Mouse (Mus musculus): ENCODE results near the gene Dlg2. TPM values are rescaled to one million over a fixed set of nuclear protein-coding genes. Genes with fewer than 3 reads are reported as not detected.

Gene Dlg2
- polyA plus RNA-seq, 1 experiment, result 1.7 TPM

GRCm38 (mm10) chr7:92463080-92463877 is 1986.8 kb downstream of the Dlg2 start:
- Histone ChIP-seq H3K4me3 (ENCODE audit: extremely low read depth, insufficient read depth, insufficient read length) (no peak overlapping the region), H3K27ac (ENCODE audit: insufficient read depth, low read length) (no peak overlapping the region), H3K27me3 (ENCODE audit: control insufficient read depth, insufficient read depth, low read length) (no peaks in the 10 kb centered on the region), H3K4me1 (ENCODE audit: control insufficient read depth, insufficient read depth, insufficient read length) (no peaks in the 10 kb centered on the region), H3K36me3 (ENCODE audit: control insufficient read depth, insufficient read depth, low read length) (no peaks in the 10 kb centered on the region)
- 12% methylated on average over 2 of the region's 2 CpGs for WGBS
- TF ChIP-seq CTCF (IDR thresholded peaks at IDR 0.05; ENCODE audit: extremely low read depth, insufficient read depth, insufficient read length, insufficient replicate concordance) (no peak), POLR2A (IDR thresholded peaks at IDR 0.05; ENCODE audit: low read depth, low read length) (no peak)
- no peak for DNase-seq (ENCODE audit: low read depth in 1 of 2, low spot score in 2 of 2)

GRCm38 (mm10) chr7:92464290-92464689 is 1987.8 kb downstream of the Dlg2 start:
- H3K4me3 ChIP-seq (ENCODE audit: extremely low read depth, insufficient read depth, insufficient read length), result no peak overlapping the region
- H3K4me1 ChIP-seq (ENCODE audit: control insufficient read depth, insufficient read depth, insufficient read length), result no peaks in the 10 kb centered on the region
- no peak overlapping the region for H3K27ac ChIP-seq (ENCODE audit: insufficient read depth, low read length)

GRCm38 (mm10) chr7:92479143-92479542 is 2002.7 kb downstream of the Dlg2 start:
- no peak overlapping the region for H3K27ac ChIP-seq (ENCODE audit: insufficient read depth, low read length)
- WGBS, result 71% methylated on average over 1 of the region's 1 CpGs
- H3K4me3 ChIP-seq (ENCODE audit: extremely low read depth, insufficient read depth, insufficient read length), result no peak overlapping the region
- TF ChIP-seq CTCF (IDR thresholded peaks at IDR 0.05; ENCODE audit: extremely low read depth, insufficient read depth, insufficient read length, insufficient replicate concordance) (no peak), POLR2A (IDR thresholded peaks at IDR 0.05; ENCODE audit: low read depth, low read length) (no peak)
- no peaks in the 10 kb centered on the region for H3K4me1 ChIP-seq (ENCODE audit: control insufficient read depth, insufficient read depth, insufficient read length)
- no peaks in the 10 kb centered on the region for H3K36me3 ChIP-seq (ENCODE audit: control insufficient read depth, insufficient read depth, low read length)
- DNase-seq (ENCODE audit: low read depth in 1 of 2, low spot score in 2 of 2), result no peak
- no peaks in the 10 kb centered on the region for H3K27me3 ChIP-seq (ENCODE audit: control insufficient read depth, insufficient read depth, low read length)

More at GRCm38 (mm10) chr7:92464290-92464689, 1987.8 kb downstream of the Dlg2 start:
- DNase-seq (ENCODE audit: low read depth in 1 of 2, low spot score in 2 of 2), result no peak
- Histone ChIP-seq H3K36me3 (ENCODE audit: control insufficient read depth, insufficient read depth, low read length) (no peaks in the 10 kb centered on the region), H3K27me3 (ENCODE audit: control insufficient read depth, insufficient read depth, low read length) (no peaks in the 10 kb centered on the region)
- TF ChIP-seq POLR2A (IDR thresholded peaks at IDR 0.05; ENCODE audit: low read depth, low read length), result no peak
- TF ChIP-seq CTCF (IDR thresholded peaks at IDR 0.05; ENCODE audit: extremely low read depth, insufficient read depth, insufficient read length, insufficient replicate concordance), result no peak
- WGBS, result 58% methylated on average over 2 of the region's 2 CpGs

GRCm38 (mm10) chr7:92479748-92480147 is 2003.3 kb downstream of the Dlg2 start:
- Histone ChIP-seq H3K4me1 (ENCODE audit: control insufficient read depth, insufficient read depth, insufficient read length) (no peaks in the 10 kb centered on the region), H3K27me3 (ENCODE audit: control insufficient read depth, insufficient read depth, low read length) (no peaks in the 10 kb centered on the region), H3K4me3 (ENCODE audit: extremely low read depth, insufficient read depth, insufficient read length) (no peak overlapping the region), H3K36me3 (ENCODE audit: control insufficient read depth, insufficient read depth, low read length) (no peaks in the 10 kb centered on the region), H3K27ac (ENCODE audit: insufficient read depth, low read length) (no peak overlapping the region)
- 82% methylated on average over 2 of the region's 2 CpGs for WGBS
- TF ChIP-seq POLR2A (IDR thresholded peaks at IDR 0.05; ENCODE audit: low read depth, low read length) (no peak), CTCF (IDR thresholded peaks at IDR 0.05; ENCODE audit: extremely low read depth, insufficient read depth, insufficient read length, insufficient replicate concordance) (no peak)
- no peak for DNase-seq (ENCODE audit: low read depth in 1 of 2, low spot score in 2 of 2)

GRCm38 (mm10) chr7:92483346-92483745 is 2006.9 kb downstream of the Dlg2 start:
- DNase-seq (ENCODE audit: low read depth in 1 of 2, low spot score in 2 of 2), result no peak
- WGBS, result 81% methylated on average over 3 of the region's 3 CpGs
- H3K36me3 ChIP-seq (ENCODE audit: control insufficient read depth, insufficient read depth, low read length), result no peaks in the 10 kb centered on the region
- no peak for TF ChIP-seq POLR2A (IDR thresholded peaks at IDR 0.05; ENCODE audit: low read depth, low read length)
- no peak for TF ChIP-seq CTCF (IDR thresholded peaks at IDR 0.05; ENCODE audit: extremely low read depth, insufficient read depth, insufficient read length, insufficient replicate concordance)
- no peaks in the 10 kb centered on the region for H3K4me1 ChIP-seq (ENCODE audit: control insufficient read depth, insufficient read depth, insufficient read length)
- no peaks in the 10 kb centered on the region for H3K27me3 ChIP-seq (ENCODE audit: control insufficient read depth, insufficient read depth, low read length)
- H3K27ac ChIP-seq (ENCODE audit: insufficient read depth, low read length), result no peak overlapping the region
- H3K4me3 ChIP-seq (ENCODE audit: extremely low read depth, insufficient read depth, insufficient read length), result no peak overlapping the region

GRCm38 (mm10) chr7:92485881-92486710 is 2009.6 kb downstream of the Dlg2 start:
- WGBS, result 74% methylated on average over 3 of the region's 3 CpGs
- H3K36me3 ChIP-seq (ENCODE audit: control insufficient read depth, insufficient read depth, low read length), result no peaks in the 10 kb centered on the region
- H3K27me3 ChIP-seq (ENCODE audit: control insufficient read depth, insufficient read depth, low read length), result no peaks in the 10 kb centered on the region
- no peak for TF ChIP-seq CTCF (IDR thresholded peaks at IDR 0.05; ENCODE audit: extremely low read depth, insufficient read depth, insufficient read length, insufficient replicate concordance)
- TF ChIP-seq POLR2A (IDR thresholded peaks at IDR 0.05; ENCODE audit: low read depth, low read length), result no peak
- no peak overlapping the region for H3K4me3 ChIP-seq (ENCODE audit: extremely low read depth, insufficient read depth, insufficient read length)
- H3K4me1 ChIP-seq (ENCODE audit: control insufficient read depth, insufficient read depth, insufficient read length), result no peaks in the 10 kb centered on the region
- DNase-seq (ENCODE audit: low read depth in 1 of 2, low spot score in 2 of 2), result no peak
- H3K27ac ChIP-seq (ENCODE audit: insufficient read depth, low read length), result no peak overlapping the region
